Mouse (Mus musculus) heart, embryonic 11.5 days (tissue): ENCODE measurements at regions not wholly inside any gene's neighbourhood (a gene's known extent, or its start where the extent isn't known, plus 50 kb on each side); places are given as distances from the start of the nearest gene placed in this dataset.

ENCODE experiments used
- ATAC-seq: fragments of 200-750 bp; cut with Nextera tagmentation; replicated peaks from 2 replicates; pipeline ENCODE4 v1.8.0; 2017; ENCODE audit warnings: moderate library complexity; ENCODE audit not compliant: insufficient number of reproducible peaks, low FRiP score, low TSS enrichment
- H3K27ac ChIP-seq: fragments of 300-500 bp; sonication (generic); 2 replicates; pipeline ENCODE4 v1.5.1; 2014; ENCODE audit warnings: mild to moderate bottlenecking, low read depth, low read length
- H3K27me3 ChIP-seq: fragments of 300-500 bp; sonication (generic); 2 replicates; pipeline ENCODE4 v1.6.1; 2014; ENCODE audit warnings: mild to moderate bottlenecking, low read length, mixed read lengths; ENCODE audit not compliant: control insufficient read depth, insufficient read depth
- H3K36me3 ChIP-seq: fragments of 300-500 bp; sonication (generic); 2 replicates; pipeline ENCODE4 v1.6.1; 2014; ENCODE audit warnings: mild to moderate bottlenecking, low read length, moderate library complexity, mixed read lengths; ENCODE audit not compliant: control insufficient read depth, insufficient read depth
- H3K4me1 ChIP-seq: fragments of 300-500 bp; sonication (generic); 2 replicates; pipeline ENCODE4 v1.6.1; 2014; ENCODE audit warnings: low read length; ENCODE audit not compliant: control insufficient read depth, insufficient read depth
- H3K4me2 ChIP-seq: fragments of 300-500 bp; sonication (generic); 2 replicates; pipeline ENCODE4 v1.6.1; 2014; ENCODE audit warnings: mild to moderate bottlenecking, moderate library complexity
- H3K4me3 ChIP-seq: fragments of 300-500 bp; sonication (generic); 2 replicates; pipeline ENCODE4 v1.5.1; 2014; ENCODE audit warnings: low read depth, low read length
- H3K9ac ChIP-seq: fragments of 300-500 bp; sonication (generic); 2 replicates; pipeline ENCODE4 v1.6.1; 2014; ENCODE audit warnings: mild to moderate bottlenecking, low read depth, low read length, moderate library complexity
- H3K9me3 ChIP-seq: fragments of 300-500 bp; sonication (generic); replicated peaks from 2 replicates; pipeline ENCODE4 v1.6.1; 2016; ENCODE audit warnings: low read length; ENCODE audit not compliant: control insufficient read depth
- WGBS: fragments of 180-500 bp; shearing (Covaris S2); extraction: QIAGEN DNeasy Blood & Tissue Kit; methylation state at CpG from one replicate; pipeline ENCODE4 v1.1.7; 2014; ENCODE audit not compliant: insufficient replicate concordance; 5-methylcytosine and 5-hydroxymethylcytosine counted together

- Histone ChIP-seq H3K4me1 (no peaks in the 10 kb centered on the region), H3K9me3 (no peaks in the 10 kb centered on the region), H3K27ac (no peak overlapping the region), H3K4me3 (no peak overlapping the region), H3K9ac (no peak overlapping the region), H3K36me3 (no peaks in the 10 kb centered on the region), H3K27me3 (no peaks in the 10 kb centered on the region), H3K4me2 (no peak overlapping the region)
- ATAC-seq = no peak
- WGBS = 9% methylated on average over 5 of the region's 5 CpGs
Measured at GRCm38 (mm10) chr14:79898240-79898639, 85.6 kb upstream of the Olfm4 start.

GRCm38 (mm10) chr14:79893241-79893640, 90.6 kb upstream of the Olfm4 start:
- no peak for ATAC-seq
- WGBS = 73% methylated on average over 4 of the region's 4 CpGs
- H3K9ac ChIP-seq = no peak overlapping the region

GRCm38 (mm10) chr14:79890682-79891081, 93.2 kb upstream of the Olfm4 start:
- Histone ChIP-seq H3K4me1 (no peaks in the 10 kb centered on the region), H3K9ac (no peak overlapping the region), H3K36me3 (no peaks in the 10 kb centered on the region), H3K9me3 (no peaks in the 10 kb centered on the region), H3K4me3 (no peak overlapping the region), H3K27ac (no peak overlapping the region), H3K27me3 (no peaks in the 10 kb centered on the region), H3K4me2 (no peak overlapping the region)
- WGBS = 65% methylated on average over 2 of the region's 2 CpGs
- no peak for ATAC-seq

More at GRCm38 (mm10) chr14:79893241-79893640, 90.6 kb upstream of the Olfm4 start:
- H3K36me3 ChIP-seq = no peaks in the 10 kb centered on the region
- H3K27me3 ChIP-seq = no peaks in the 10 kb centered on the region
- H3K4me3 ChIP-seq = no peak overlapping the region
- no peaks in the 10 kb centered on the region for H3K9me3 ChIP-seq
- H3K4me1 ChIP-seq = no peaks in the 10 kb centered on the region
- no peak overlapping the region for H3K4me2 ChIP-seq
- no peak overlapping the region for H3K27ac ChIP-seq

- 78% methylated on average over 4 of the region's 4 CpGs for WGBS
- Histone ChIP-seq H3K27ac (no peak overlapping the region), H3K36me3 (no peaks in the 10 kb centered on the region), H3K27me3 (no peaks in the 10 kb centered on the region), H3K4me2 (no peak overlapping the region), H3K9ac (no peak overlapping the region), H3K4me1 (no peaks in the 10 kb centered on the region), H3K4me3 (no peak overlapping the region), H3K9me3 (no peaks in the 10 kb centered on the region)
- ATAC-seq = no peak
Measured at GRCm38 (mm10) chr14:79890280-79890679, 93.6 kb upstream of the Olfm4 start.

GRCm38 (mm10) chr14:79883487-79883886, 100.4 kb upstream of the Olfm4 start:
- no peaks in the 10 kb centered on the region for H3K27me3 ChIP-seq
- no peak for ATAC-seq
- no peak overlapping the region for H3K9ac ChIP-seq
- no peaks in the 10 kb centered on the region for H3K9me3 ChIP-seq
- H3K4me1 ChIP-seq = no peaks in the 10 kb centered on the region
- no peak overlapping the region for H3K4me2 ChIP-seq
- no peaks in the 10 kb centered on the region for H3K36me3 ChIP-seq
- no peak overlapping the region for H3K27ac ChIP-seq
- 69% methylated on average over 7 of the region's 7 CpGs for WGBS
- H3K4me3 ChIP-seq = no peak overlapping the region

GRCm38 (mm10) chr14:79881726-79882125, 102.2 kb upstream of the Olfm4 start:
- no peak for ATAC-seq
- Histone ChIP-seq H3K27ac (no peak overlapping the region), H3K9me3 (no peaks in the 10 kb centered on the region), H3K36me3 (no peaks in the 10 kb centered on the region), H3K4me3 (no peak overlapping the region), H3K4me1 (no peaks in the 10 kb centered on the region), H3K4me2 (no peak overlapping the region), H3K27me3 (no peaks in the 10 kb centered on the region), H3K9ac (no peak overlapping the region)
- 72% methylated on average over 9 of the region's 9 CpGs for WGBS

GRCm38 (mm10) chr14:79880065-79880755, 103.7 kb upstream of the Olfm4 start:
- no peaks in the 10 kb centered on the region for H3K27me3 ChIP-seq
- no peak overlapping the region for H3K4me3 ChIP-seq
- no peak overlapping the region for H3K4me2 ChIP-seq
- no peaks in the 10 kb centered on the region for H3K9me3 ChIP-seq
- H3K9ac ChIP-seq = no peak overlapping the region
- WGBS = 63% methylated on average over 5 of the region's 5 CpGs
- H3K36me3 ChIP-seq = no peaks in the 10 kb centered on the region
- H3K27ac ChIP-seq = no peak overlapping the region
- no peaks in the 10 kb centered on the region for H3K4me1 ChIP-seq
- ATAC-seq = no peak

GRCm38 (mm10) chr14:79879333-79880035, 104.4 kb upstream of the Olfm4 start:
- 76% methylated on average over 11 of the region's 11 CpGs for WGBS
- ATAC-seq = no peak
- no peak overlapping the region for H3K4me2 ChIP-seq
- no peaks in the 10 kb centered on the region for H3K4me1 ChIP-seq
- no peaks in the 10 kb centered on the region for H3K9me3 ChIP-seq
- H3K27me3 ChIP-seq = no peaks in the 10 kb centered on the region
- H3K9ac ChIP-seq = no peak overlapping the region
- H3K27ac ChIP-seq = no peak overlapping the region
- no peaks in the 10 kb centered on the region for H3K36me3 ChIP-seq
- H3K4me3 ChIP-seq = no peak overlapping the region
